Mouse (Mus musculus): Measurements from ENCODE around the gene Pms2. TPM values are rescaled to one million over a fixed set of nuclear protein-coding genes. Genes with fewer than 3 reads are reported as not detected.

The Pms2 gene
- polyA plus RNA-seq, 1 experiment = 6.5 TPM

DNA sequence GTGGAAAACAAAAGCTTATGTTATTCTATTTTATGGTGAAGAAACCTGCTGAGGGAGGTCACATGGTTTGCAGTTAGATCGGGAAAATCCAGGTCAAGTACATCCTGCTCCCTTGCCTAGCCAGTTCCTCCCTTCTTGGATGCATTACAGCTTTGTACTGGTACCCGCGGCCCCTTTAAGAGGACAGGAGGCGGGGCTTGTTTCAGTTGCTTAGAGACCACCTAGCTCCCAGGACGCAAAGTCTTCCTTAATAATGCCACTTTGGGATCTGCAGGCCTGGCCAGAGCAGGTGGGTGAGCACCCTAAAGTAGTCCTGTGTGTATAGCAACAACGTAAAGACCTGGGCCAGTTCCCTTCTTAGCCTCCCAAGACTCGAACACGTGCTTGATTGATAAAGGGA, 23.1 kb downstream of the Pms2 start, which contains the start of gene Rsph10b:
Gene Rsph10b (plus strand): TSS at position 205 of the 400 bp plus-strand sequence.
- no peak for DNase-seq (ENCODE audit: low spot score)

DNA sequence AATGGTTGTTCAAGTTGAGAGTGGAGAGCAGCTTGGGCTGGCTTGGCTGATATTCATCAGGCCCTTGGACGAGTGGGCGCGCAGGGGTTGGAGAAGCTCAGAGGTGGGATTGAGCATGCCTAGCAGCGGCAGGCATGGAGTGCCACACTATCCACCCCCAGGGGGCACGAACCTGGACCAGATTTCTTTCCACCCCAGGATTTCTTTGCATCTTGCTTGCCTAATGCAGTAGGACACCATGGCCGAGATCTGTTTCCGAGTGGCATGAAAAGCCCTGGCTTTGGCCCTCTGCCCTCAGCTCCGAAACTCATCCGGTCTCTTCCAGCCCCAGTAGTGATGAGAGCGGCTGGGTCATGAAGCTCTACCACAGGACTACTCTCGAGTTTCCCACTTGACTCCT, 23.6 kb downstream of the Pms2 start:
- no peak for DNase-seq (ENCODE audit: low spot score)

DNA sequence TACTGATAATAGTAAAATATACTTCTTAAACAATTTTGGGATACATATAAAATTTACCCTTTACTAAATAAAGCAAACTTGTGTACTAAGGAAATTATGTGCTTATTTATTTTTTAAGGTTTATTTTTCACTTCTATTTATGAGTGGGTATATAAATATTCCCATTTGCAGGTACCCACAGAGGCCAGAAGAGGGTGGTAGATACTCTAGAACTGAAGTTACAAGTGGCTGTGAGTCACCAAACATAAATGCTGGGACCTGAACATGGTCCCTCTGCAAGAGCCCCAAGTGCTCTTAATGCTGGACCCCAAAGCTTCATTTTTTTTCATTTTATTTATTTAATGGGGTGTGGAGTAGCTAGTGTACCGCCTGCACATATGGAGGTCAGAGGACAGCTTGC, 24.1 kb downstream of the Pms2 start:
- DNase-seq (ENCODE audit: low spot score) = no peak

DNA sequence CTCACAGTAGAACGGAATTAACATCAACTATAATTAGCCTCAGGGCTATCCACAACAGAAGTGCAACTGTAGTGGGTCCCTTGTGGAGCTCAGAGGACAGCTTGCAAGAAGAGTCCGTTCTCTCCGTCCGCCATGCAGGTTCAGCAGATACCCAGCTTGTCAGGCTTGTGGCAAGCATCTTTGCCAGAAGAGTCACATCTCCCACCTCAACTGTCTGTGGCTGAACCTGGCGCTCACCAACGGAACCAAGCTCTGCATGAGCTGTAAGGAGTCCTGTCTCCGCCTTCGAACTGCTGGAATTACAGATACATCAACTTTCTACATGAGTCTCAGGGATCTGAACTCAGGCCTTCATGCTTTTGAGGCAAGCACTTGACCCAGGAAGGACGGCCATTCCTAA, 26.4 kb downstream of the Pms2 start:
- DNase-seq (ENCODE audit: low spot score) = no peak

DNA sequence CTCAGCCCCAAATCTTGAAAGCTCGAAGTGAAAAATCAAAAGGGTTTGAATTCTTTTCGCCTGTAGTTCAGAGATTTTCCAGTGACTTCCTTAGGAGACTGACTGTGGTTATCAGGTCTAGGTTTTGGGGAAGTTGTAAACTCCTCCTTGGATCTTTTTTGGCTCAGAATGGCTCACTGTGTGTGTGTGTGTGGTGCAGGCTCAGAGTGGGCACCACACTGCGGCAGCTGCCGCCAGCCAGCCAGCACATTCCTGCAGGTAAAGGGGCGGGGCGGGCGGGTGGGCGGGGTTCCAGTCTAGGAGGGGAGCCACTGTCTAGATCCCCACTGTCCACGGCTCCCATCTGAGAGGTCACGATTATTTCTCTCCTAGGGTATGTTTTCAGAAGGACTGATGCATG, 31.8 kb downstream of the Pms2 start:
- DNase-seq (ENCODE audit: low spot score) = no peak

DNA sequence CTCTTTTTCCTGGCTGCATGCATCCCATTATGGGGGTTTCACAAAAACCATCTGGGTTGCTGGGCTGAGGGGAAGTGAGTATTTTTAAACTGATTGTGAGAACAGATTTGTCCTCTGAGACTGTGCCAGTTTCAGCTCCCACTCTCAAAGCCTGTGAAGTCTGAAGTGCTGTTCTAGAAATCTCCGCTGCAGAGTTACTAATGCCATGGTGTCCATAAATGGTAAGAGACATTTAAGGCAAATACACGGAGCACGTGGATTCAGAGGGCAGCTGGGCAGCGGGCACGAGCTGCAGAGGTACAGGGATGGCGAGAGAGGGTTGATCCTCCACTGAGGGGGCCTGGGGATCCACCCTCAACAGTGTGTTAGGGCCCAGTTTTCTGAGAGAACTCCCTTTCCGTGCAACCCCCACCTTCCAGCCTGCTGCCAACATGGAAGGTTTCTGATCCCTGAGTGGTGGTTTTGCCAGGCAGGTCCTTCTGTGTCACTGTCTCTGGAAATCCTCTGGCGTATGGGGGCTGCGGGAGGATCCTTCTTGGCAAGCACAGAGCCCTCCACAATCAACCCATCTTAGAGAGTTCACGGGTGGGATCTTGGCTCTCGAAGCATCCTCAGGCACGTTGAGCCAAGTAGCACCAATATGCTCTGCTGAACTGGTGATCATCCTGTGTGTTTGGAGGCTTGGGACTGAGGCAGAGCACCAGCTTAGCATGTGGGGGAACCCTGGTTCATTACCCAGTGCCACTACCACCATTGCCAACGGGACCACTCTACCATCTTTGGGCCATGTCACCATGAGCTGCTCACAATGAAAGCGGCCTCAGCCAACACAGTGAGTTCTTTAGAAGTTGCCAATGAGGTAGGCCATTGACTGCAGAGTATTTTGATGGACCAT, 33.7 kb downstream of the Pms2 start:
- DNase-seq (ENCODE audit: low spot score) = no peak

DNA sequence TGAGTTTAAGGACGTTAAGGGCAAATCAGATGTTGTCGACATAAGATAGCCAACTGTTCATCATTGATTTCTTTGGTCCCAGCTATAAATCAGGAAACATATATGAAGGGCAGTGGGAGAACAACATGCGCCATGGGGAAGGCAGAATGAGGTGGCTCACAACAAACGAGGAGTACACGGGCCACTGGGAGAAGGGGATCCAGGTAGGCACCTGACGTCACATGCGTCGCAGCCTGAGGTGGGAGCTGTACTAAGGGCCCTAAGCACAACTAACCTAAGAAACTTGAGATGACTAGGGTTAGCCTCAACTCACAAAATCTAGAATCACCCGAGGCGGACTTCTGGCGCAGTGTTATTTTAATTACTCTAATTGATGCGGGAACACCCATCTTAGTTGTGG, 38.6 kb downstream of the Pms2 start:
- no peak for DNase-seq (ENCODE audit: low spot score)

DNA sequence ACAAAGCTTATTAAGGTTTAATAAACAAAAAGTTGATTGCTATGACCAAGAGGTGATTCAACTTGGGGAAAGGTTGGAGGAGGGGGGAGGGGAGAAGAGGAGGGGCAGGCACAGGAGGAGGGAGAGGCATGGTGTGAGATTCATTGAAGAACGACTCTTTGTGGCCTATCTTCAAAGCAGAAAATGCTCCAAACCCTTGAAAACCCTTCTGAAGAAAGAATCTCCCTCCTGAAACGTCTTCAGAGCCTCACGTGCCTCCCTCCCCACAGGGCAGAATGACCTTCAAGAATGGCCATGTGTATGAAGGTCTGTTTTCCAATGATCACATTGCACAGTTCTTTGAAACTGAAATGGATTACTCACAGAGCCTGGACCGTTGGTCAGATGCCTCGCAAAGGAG, 40.3 kb downstream of the Pms2 start:
- DNase-seq (ENCODE audit: low spot score) = no peak

DNA sequence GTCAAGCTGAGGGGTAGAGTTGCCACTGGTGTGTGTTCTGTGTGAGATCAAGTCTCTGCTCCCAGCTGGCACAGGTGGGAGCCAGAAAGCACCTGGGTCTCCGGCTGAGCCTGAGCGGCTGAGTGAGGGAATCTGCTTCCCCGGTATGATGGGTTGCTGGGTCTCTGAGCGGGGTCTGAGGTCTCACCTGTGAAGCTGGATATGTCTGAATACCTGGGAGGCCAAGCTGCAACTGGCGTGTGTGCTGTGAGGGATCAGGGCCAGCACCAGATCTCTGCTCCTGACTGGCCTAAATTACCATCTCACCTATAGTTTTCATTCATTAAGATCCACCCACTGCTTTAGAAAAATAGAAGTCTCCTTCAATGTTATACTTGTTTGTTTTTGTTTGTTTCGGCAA, 47.3 kb downstream of the Pms2 start:
- no peak for DNase-seq (ENCODE audit: low spot score)

DNA sequence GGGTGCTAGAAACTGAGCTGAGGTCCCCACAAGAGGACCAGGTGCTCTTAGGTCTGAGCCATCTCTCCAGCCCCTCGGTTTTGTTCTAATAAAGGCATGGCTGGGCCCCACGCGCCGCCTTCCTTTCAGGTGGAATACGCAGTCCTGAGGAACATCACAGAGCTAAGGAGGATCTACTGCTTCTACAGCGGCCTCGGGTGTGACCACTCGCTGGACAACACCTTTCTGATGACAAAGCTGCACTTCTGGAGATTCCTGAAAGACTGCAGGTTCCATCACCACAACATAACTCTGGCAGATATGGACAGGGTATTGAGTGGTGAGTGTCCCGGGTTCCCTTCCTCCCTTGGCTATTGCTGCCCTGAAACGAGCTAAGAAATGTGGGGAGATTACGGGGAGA, 49.8 kb downstream of the Pms2 start:
- DNase-seq (ENCODE audit: low spot score) = no peak

DNA sequence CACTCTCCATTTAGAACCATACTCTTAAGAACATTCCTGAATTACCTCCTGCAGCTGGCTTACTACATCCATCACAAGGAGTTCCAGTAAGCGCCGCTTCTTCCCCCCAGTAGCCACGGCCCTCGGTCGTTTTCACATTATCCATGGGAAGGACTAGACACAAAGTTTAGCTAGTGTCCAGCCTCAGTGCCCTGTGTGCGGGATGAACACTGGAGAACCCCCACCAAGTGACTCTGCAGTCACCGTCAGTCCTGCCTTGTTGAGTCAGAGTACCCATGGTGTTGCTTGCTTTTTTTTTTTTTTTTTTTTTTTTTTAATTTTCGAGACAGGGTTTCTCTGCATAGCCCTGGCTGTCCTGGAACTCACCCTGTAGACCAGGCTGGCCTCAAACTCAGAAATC, 51.4 kb downstream of the Pms2 start:
- DNase-seq (ENCODE audit: low spot score) = no peak

DNA sequence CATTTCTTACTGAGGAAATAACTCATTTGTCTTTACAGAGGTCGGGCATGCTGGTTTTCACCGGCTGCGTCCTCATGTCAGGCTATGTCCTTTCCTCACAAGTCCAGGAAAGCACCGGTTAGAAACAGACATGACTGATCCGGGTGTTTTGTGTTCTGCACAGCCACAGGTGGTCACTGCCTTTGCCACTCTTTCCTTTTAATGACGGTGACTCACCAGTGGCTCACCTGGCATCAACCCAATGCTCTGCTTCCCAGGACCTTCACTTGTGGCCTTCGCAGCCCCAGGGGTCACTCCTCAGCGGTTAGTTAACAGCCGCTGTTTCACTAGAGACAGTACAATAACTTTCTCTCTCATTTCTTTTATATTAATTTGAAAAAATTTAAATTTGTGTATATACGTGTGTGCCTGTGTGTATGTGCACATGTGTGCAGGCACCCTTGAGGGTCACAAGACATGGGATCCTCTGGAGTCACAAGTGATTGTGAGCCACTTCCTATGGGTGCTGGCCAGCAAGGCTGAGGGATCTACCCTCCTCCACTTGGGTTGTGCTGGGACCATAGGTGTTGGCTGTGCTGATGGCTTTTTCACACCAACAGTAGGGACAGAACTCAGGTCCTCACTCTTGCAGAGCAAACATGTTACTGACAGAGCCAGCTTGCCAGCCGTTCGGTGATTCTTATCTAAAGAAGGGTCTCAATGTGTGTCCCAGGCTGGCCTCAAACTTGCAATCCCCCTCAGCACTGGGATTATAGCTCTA, 56.0 kb downstream of the Pms2 start:
- no peak for DNase-seq (ENCODE audit: low spot score)

DNA sequence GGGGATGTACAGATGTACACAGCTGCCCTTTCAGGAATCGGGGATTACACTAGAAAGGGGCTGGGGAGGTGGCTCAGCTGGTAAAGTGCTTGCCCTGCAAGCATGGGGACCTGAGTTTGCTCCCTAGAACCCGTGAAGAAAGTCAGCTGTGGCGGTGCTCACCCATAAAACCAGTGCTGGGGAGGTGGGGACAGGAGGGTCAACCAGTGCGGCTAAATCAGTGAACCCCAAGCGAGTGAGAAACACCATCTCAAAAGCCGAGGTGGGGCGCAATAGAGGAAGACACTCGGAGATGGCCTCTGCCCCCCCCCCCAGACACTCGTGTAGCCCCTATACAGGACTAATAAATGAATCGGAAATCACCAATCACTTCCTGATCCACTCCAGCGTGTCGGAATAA, 56.9 kb downstream of the Pms2 start:
- DNase-seq (ENCODE audit: low spot score) = no peak

DNA sequence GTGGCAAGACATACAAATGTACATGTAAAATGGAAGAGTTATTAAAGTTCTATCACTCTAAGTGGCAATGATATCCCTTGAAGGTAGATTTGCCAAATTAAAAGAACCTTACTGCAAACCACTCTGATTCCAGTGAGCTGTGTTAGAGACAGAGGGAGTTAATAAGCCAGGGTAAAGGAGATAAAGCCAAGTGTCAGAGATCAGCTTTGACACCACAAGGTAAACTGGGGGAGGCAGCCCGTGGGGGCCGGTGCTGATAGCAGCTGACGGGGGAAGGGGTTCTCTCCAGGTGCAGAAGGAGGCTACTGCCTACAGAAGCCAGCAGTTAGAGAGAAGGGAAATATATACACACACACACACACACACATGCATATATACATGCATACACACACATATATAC, 62.9 kb downstream of the Pms2 start:
- DNase-seq (ENCODE audit: low spot score) = no peak

DNA sequence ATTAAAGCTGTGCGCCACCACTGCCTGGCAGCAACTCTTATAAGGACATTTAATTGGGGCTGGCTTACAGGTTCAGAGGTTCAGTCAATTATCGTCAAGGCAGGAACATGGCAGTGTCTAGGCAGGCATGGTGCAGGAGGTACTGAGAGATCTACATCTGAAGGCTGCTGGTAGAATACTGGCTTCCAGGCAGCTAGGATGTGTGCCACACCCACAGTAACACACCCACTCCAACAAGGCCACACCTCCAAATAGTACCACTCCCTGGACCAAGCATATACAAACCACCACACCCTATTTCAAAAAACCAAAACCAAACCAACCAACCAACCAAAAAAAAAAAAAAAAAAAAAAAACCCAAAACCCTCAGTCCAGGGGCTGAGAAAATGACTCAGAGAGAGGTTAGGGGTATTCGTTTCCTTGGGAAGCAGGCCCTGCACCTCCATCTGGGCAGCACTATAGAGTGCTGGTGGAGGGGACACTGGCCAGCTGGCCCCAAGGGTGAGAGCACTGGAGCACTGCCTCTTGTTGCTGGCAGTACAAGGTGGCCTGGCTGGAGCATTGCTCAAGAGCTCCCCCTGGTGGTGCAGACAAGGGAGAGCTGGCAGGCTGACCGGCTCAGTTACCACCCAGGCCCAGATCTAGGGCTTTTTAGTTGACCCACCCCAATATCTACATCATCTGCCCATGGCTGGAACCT, 65.3 kb downstream of the Pms2 start:
- DNase-seq (ENCODE audit: low spot score) = peak; percentile 43

DNA sequence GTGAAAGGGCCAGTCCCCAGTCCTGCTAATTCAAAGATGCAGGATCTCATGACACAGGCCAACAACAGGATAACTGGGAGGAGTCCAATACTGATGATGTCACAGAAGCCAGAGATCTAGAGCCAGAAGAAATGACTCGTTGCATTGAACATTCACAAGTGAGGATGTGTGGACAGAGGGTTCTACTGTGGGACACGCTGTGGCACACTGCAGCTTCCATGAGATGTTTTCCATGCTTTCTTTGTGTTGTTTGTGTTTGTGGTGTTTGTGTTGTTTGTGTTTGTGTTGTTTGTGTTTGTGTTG, 65.8 kb downstream of the Pms2 start:
- no peak for DNase-seq (ENCODE audit: low spot score)

DNA sequence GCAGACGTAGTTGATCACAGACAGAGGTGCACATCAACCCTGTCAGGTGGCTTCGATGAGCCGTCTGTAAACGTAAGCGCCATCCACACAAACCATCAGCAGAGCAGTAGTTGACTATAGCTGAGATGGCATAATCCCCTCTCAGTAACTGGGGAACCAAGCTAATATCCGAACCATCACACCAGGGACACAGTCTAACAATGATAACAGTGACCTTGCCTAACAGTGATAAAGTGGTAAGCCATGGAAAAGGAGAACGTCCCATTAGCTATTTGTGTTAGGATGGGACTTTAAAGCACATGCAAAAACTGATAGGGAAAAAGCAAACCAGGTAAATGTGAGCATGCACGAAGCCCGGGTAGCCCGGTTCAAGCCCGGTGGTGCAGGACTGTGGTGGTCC, 66.5 kb downstream of the Pms2 start:
- DNase-seq (ENCODE audit: low spot score) = no peak

DNA sequence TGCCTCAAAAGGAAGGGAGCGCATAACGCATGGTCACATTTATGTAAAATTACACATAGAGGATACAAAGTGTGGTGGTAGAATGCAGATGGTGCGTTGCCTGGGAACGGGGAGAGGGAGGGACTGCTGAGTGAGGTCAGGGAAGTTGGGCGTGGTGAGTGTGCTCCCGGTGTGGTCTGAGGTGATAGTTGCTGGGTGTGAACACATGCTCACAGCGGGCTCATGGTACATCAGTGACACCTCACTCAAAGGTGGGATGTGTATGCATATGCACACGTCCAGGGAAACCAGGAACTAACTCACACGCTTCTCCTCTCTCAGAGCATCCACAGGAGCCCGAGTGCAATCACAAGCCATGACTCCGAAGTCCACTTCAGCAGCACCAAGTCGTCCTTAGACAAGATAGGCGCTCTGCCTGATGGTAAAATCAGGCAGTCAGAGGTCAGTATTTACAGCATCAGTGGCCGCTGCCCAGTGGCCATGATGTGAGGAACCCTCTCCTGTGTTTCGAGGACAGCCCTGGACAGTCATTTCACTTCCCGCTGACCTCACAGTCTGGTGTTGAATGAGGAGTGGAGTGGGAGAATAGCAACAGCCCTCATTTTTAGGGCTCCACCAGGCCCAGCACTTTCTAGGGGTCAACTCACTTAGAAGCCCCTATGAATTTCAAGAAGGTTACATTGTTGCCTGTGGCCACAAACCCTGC, 67.1 kb downstream of the Pms2 start:
- DNase-seq (ENCODE audit: low spot score) = no peak

DNA sequence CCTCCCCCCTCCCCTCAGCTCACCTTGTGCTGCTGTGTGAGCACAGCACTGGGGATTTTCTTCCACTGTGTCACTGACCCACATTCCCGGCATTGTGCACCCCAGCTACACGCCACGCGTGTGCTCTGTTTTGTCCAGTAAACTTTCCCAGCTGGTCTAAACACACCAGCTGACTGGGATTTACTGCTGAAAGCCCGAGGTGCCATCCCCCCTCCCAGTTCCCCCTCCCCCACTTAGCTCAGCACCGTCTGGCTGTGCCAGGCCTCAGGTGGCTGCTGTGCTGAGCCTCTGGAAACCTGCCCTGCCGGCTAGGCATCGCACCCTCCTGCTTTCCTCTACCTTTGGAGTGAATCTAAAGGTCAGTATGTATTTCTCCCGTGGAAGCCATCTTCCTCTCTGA, 71.1 kb downstream of the Pms2 start:
- DNase-seq (ENCODE audit: low spot score) = no peak

DNA sequence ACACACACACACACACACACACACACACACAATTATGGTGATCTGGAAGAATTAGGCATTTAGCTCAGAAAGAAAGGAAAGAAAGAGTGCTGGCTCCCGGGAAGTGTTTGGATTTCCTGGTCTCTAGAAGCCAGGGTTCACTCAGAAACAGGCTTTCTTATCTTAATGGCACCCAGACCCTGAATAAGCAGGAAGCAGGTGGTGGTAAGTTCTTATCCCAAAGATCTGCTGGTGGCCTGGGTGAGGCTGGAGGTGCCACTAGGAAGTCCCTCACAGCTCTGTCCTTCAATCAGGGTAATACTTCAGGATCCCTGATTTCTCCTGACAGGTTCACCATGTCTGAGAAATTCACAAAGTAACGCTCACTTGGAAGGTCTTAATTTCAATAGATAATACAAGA, 72.6 kb downstream of the Pms2 start:
- no peak for DNase-seq (ENCODE audit: low spot score)

Data from urinary bladder, adult 2 months (tissue).